Mouse (Mus musculus) forebrain, embryonic 12.5 days (tissue): ENCODE data around the gene Steap2. TPM values are rescaled to one million over a fixed set of nuclear protein-coding genes. Genes with fewer than 3 reads are reported as not detected.

Source experiments
- ATAC-seq: fragments of 200-750 bp; cut with Nextera tagmentation; 2 replicates; pipeline ENCODE4 v1.8.0; 2017; ENCODE audit warnings: moderate TSS enrichment; ENCODE audit not compliant: low FRiP score
- H3K27ac ChIP-seq: fragments of 300-500 bp; sonication (generic); 2 replicates; pipeline ENCODE4 v1.5.1; 2016; ENCODE audit warnings: mild to moderate bottlenecking
- H3K27me3 ChIP-seq: fragments of 300-500 bp; sonication (generic); 2 replicates; pipeline ENCODE4 v1.6.1; 2016; ENCODE audit warnings: mild to moderate bottlenecking
- H3K36me3 ChIP-seq: fragments of 300-500 bp; sonication (generic); replicated peaks from 2 replicates; pipeline ENCODE4 v1.6.1; 2016; ENCODE audit warnings: mild to moderate bottlenecking
- H3K4me1 ChIP-seq: fragments of 300-500 bp; sonication (generic); 2 replicates; pipeline ENCODE4 v1.6.1; 2016
- H3K4me2 ChIP-seq: fragments of 300-500 bp; sonication (generic); 2 replicates; pipeline ENCODE4 v1.6.1; 2016; ENCODE audit warnings: mild to moderate bottlenecking, moderate library complexity
- H3K4me3 ChIP-seq: fragments of 300-500 bp; sonication (generic); replicated peaks from 2 replicates; pipeline ENCODE4 v1.5.1; 2016; ENCODE audit warnings: mild to moderate bottlenecking
- H3K9ac ChIP-seq: fragments of 300-500 bp; sonication (generic); 2 replicates; pipeline ENCODE4 v1.6.1; 2016; ENCODE audit warnings: mild to moderate bottlenecking
- H3K9me3 ChIP-seq: fragments of 300-500 bp; sonication (generic); 2 replicates; pipeline ENCODE4 v1.6.1; 2016
- WGBS: fragments of 180-500 bp; shearing (Covaris S2); methylation state at CpG from one replicate; pipeline ENCODE4 v1.1.7; 2016; 5-methylcytosine and 5-hydroxymethylcytosine counted together
- polyA plus RNA-seq: library from polyadenylated mRNA; unstranded; fragments of >200 nt; fragmentation: Nextera tagmentation; extraction: Ambion mirVana; gene quantifications from 2 replicates; pipeline ENCODE4 v1.2.1, GENCODE M21; 2016

Gene Steap2
- polyA plus RNA-seq, 1 experiment from 2014 or later: 7.0 TPM

DNA sequence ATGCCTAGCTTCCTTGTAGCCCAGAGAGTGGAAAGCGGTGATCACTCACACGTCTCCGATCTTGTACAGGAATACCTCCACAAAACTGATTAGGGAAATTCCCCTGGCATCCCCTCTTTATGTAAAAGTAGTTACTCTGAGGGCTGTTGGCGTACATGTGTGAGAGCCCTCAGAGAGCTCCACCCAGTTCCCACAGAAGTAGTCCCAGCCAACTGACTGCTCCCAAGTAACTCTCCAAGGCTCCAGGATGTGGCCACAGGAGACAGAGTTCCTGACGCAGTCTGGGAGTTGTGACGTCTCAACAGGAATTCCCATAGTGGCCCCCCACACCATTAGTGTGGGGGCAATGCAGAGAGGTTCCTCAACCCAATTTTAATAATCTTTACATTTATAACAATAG, 31.3 kb downstream of the Steap2 start:
- Histone ChIP-seq H3K9ac (peak overlapping the region; percentile 74), H3K27ac (no peak overlapping the region), H3K36me3 (no peaks in the 10 kb centered on the region), H3K4me1 (peaks cover 10% of the 10 kb centered on the region), H3K4me3 (peak overlapping the region; percentile 73), H3K9me3 (no peaks in the 10 kb centered on the region), H3K4me2 (peak overlapping the region; percentile 92), H3K27me3 (peaks cover 9% of the 10 kb centered on the region; the same call in 1 of the 2 replicates)
- 46% methylated on average over 6 of the region's 6 CpGs for WGBS
- no peak for ATAC-seq

DNA sequence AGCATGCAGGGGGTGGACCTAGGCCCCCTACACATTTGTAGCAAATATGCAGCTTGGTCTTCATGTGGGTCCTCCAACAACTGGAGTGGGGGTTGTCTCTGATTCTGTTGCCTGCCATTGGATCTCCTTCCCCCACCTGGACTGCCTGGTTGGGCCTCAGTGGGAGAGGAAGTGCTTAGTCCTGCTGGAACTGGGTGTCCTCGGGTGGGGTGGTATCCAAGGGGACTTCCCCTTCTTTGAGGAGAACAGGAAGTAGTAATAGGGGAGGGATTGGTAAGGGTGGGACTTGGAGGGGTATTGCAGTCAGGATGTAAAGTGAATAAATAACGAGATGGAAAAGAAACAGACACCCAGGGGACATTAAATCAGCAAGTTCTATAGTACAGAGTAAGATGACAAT, 35.7 kb downstream of the Steap2 start:
- H3K4me2 ChIP-seq: no peak overlapping the region
- no peak overlapping the region for H3K4me3 ChIP-seq
- 0 out of 2 replicates have a peak, but pooled peaks cover 5% of the 10 kb centered on the region for H3K4me1 ChIP-seq
- 52% methylated on average over 2 of the region's 2 CpGs for WGBS
- H3K27me3 ChIP-seq: peaks cover 9% of the 10 kb centered on the region; the same call in 1 of the 2 replicates
- H3K9ac ChIP-seq: no peak overlapping the region
- no peak overlapping the region for H3K27ac ChIP-seq
- ATAC-seq: no peak
- no peaks in the 10 kb centered on the region for H3K36me3 ChIP-seq
- no peaks in the 10 kb centered on the region for H3K9me3 ChIP-seq

DNA sequence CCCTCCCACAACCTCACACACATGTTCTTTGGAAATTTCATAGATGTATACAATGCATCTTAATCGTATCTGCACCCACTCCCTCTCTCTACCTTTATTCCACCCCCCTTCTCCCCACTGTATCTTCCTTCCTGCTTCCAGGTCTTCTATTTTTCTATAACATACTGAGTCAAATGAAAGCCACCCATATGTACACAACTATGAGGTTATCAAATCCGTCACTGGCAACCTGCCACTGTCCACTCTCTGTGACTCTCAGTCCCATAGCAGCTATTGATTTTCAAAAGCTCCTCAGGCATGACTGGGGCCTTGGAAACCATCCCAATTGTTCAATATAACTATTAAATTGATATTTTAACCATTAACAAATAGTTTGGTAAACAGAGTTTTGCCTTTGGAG, 36.4 kb downstream of the Steap2 start:
- H3K9me3 ChIP-seq: no peaks in the 10 kb centered on the region
- peaks cover 7% of the 10 kb centered on the region; the same call in 1 of the 2 replicates for H3K27me3 ChIP-seq
- no peaks in the 10 kb centered on the region for H3K36me3 ChIP-seq
- WGBS: 83% methylated on average over 2 of the region's 2 CpGs
- 0 out of 2 replicates have a peak, but pooled peaks cover under 1% of the 10 kb centered on the region for H3K4me1 ChIP-seq
- H3K9ac ChIP-seq: no peak overlapping the region
- no peak overlapping the region for H3K4me2 ChIP-seq
- no peak overlapping the region for H3K4me3 ChIP-seq
- ATAC-seq: no peak
- H3K27ac ChIP-seq: no peak overlapping the region

DNA sequence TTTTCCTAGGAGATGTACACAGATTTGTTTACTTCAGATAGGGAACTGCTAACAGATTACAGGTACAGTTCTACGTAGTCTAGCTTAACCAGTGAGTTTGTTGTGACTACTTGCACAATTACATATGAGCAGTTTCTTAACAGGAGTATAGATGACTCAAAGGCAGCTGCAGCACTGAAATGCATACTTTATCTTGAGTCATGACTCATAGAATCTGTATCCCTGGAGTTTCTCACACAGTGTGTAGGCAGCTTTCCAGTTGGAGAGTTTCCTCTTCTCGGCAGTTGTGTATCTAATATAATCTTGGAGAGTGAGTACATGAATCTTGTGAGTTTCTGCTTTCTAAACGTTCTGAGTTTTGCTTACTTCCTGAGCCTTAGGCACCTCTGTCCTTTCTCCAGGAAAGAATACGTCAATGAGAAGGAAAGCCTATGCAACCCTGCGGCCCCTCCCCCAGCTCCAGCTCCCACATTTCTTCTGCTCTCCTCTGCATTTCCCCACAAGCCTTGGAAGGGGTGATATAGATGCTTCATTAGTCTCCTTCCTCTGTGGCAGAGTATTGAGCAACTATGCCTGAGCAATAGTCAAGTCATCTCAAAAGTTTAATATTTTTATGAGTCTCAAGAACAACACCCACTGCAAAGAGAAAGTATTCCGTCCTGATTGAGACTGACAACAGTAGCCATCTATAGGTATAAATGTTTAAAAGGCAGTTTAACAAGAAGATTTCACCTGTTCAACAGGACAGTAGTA, 45.4 kb downstream of the Steap2 start:
- H3K9me3 ChIP-seq: no peaks in the 10 kb centered on the region
- no peak for ATAC-seq
- no peaks in the 10 kb centered on the region for H3K4me1 ChIP-seq
- no peak overlapping the region for H3K4me2 ChIP-seq
- H3K9ac ChIP-seq: no peak overlapping the region
- no peak overlapping the region for H3K27ac ChIP-seq
- no peaks in the 10 kb centered on the region for H3K36me3 ChIP-seq
- 76% methylated on average over 6 of the region's 6 CpGs for WGBS
- H3K4me3 ChIP-seq: no peak overlapping the region
- H3K27me3 ChIP-seq: no peaks in the 10 kb centered on the region

DNA sequence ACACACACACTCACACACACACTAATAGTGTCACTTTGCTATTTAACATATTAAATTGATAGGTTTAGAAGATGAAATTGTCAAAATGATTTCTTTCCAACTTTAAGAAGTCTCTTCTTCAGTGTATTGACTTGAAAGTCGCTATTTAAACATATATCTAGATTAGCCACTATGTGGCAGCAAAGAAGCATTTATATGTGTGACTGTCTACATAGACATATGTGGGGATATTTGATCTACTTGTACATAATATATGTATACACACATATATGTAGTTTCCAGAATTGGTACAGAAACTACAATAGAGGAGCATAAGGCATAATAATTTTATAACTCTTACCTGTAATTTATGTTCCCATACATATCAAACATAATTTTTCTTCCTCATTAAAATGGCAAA, 48.2 kb downstream of the Steap2 start:
- ATAC-seq: no peak
- Histone ChIP-seq H3K4me1 (no peaks in the 10 kb centered on the region), H3K9me3 (no peaks in the 10 kb centered on the region), H3K27me3 (no peaks in the 10 kb centered on the region), H3K4me3 (no peak overlapping the region), H3K9ac (no peak overlapping the region), H3K4me2 (no peak overlapping the region), H3K36me3 (no peaks in the 10 kb centered on the region), H3K27ac (no peak overlapping the region)
- 10% methylated on average over 1 of the region's 1 CpGs for WGBS

DNA sequence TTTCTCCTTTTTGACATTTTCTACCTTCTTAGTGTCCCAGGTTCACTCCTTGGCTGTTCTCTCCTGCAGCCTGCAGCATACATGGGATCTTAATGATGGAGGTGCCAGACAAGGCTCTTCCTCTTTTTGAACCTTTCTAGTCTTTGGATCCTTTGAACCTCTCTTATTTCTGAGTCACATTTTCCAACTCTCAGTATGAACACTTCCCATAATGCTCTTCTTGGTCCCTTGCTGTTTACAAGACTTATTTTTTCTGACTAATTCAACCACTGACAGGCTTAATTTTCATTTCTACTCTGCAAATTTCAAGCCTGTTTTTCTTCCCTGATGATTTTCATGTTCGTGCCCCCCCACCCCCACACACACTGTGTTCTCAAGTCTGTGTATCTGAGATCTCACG, 55.9 kb downstream of the Steap2 start:
- H3K4me2 ChIP-seq: no peak overlapping the region
- no peak overlapping the region for H3K4me3 ChIP-seq
- WGBS: 58% methylated on average over 2 of the region's 2 CpGs
- H3K36me3 ChIP-seq: no peaks in the 10 kb centered on the region
- no peak overlapping the region for H3K9ac ChIP-seq
- H3K9me3 ChIP-seq: no peaks in the 10 kb centered on the region
- H3K27me3 ChIP-seq: no peaks in the 10 kb centered on the region
- no peaks in the 10 kb centered on the region for H3K4me1 ChIP-seq
- H3K27ac ChIP-seq: no peak overlapping the region
- ATAC-seq: no peak

- ATAC-seq: no peak
- H3K9ac ChIP-seq: no peak overlapping the region
- 86% methylated on average over 3 of the region's 3 CpGs for WGBS
Observed at GRCm38 (mm10) chr5:5625491-5625890, 68.9 kb downstream of the Steap2 start.

GRCm38 (mm10) chr5:5618329-5618728, 76.0 kb downstream of the Steap2 start:
- ATAC-seq: no peak
- 70% methylated on average over 4 of the region's 4 CpGs for WGBS
- Histone ChIP-seq H3K4me2 (no peak overlapping the region), H3K4me3 (no peak overlapping the region), H3K36me3 (no peaks in the 10 kb centered on the region), H3K9ac (no peak overlapping the region), H3K9me3 (no peaks in the 10 kb centered on the region), H3K27ac (no peak overlapping the region), H3K4me1 (no peaks in the 10 kb centered on the region; the same call in 1 of the 2 replicates), H3K27me3 (no peaks in the 10 kb centered on the region)

More at GRCm38 (mm10) chr5:5625491-5625890, 68.9 kb downstream of the Steap2 start:
- Histone ChIP-seq H3K4me2 (no peak overlapping the region), H3K36me3 (no peaks in the 10 kb centered on the region), H3K4me1 (no peaks in the 10 kb centered on the region), H3K4me3 (no peak overlapping the region), H3K27me3 (no peaks in the 10 kb centered on the region), H3K9me3 (no peaks in the 10 kb centered on the region), H3K27ac (no peak overlapping the region)

Other genes with a start within 250 kb of the Steap2 start
- not detected in 2 replicates for gene 1700015F17Rik, start 215.4 kb downstream of the Steap2 start, polyA plus RNA-seq
- gene Cldn12, start 179.6 kb downstream of the Steap2 start, polyA plus RNA-seq: 32.0 and 36.4 TPM in 2 replicates
- 36.7 and 37.7 TPM in 2 replicates for gene Gtpbp10, start 135.0 kb downstream of the Steap2 start, polyA plus RNA-seq
- 5.6 and 5.7 TPM in 2 replicates for gene Gm8773, start 120.8 kb downstream of the Steap2 start, polyA plus RNA-seq
- gene Cfap69, start 30.3 kb downstream of the Steap2 start, polyA plus RNA-seq: 8.4 and 9.3 TPM in 2 replicates
- gene Steap1, start 54.7 kb upstream of the Steap2 start, polyA plus RNA-seq: 3.7 and 4.3 TPM in 2 replicates